Mouse (Mus musculus) retina, adult 2 months (tissue): ENCODE results near the gene Nagpa.
"Not testable (repeated sequence)": the region's sequence is repeated elsewhere in the genome, so short reads cannot be mapped to it uniquely, and the experiment has no call there.

Experiments used
- DNase-seq: peaks from one replicate; pipeline ENCODE4 v3.0.0-alpha.2; 2012; ENCODE audit warnings: low read depth, low spot score

The Nagpa gene

GRCm38 (mm10) chr16:5203668-5204433, at the start of gene Nagpa:
Gene Nagpa (minus strand): TSS chr16:5204012.
- peak; percentile 85 for DNase-seq

- DNase-seq: no peak
These were observed 48.4 kb upstream of the Nagpa start for GRCm38 (mm10) chr16:5252260-5252659.

GRCm38 (mm10) chr16:5250891-5251290, 47.1 kb upstream of the Nagpa start:
- DNase-seq: no peak

GRCm38 (mm10) chr16:5244411-5244810, 40.6 kb upstream of the Nagpa start:
- no peak for DNase-seq

- DNase-seq: no peak
These were observed 39.1 kb upstream of the Nagpa start for GRCm38 (mm10) chr16:5242882-5243281.

GRCm38 (mm10) chr16:5242355-5242754, 38.5 kb upstream of the Nagpa start:
- no peak for DNase-seq

- peak; percentile 84 for DNase-seq
These were observed 29.9 kb upstream of the Nagpa start, which contains the start of gene Alg1 for GRCm38 (mm10) chr16:5233418-5234313. Gene Alg1 (plus strand): TSS chr16:5233621.

- DNase-seq: no peak
These were observed 29.2 kb upstream of the Nagpa start for GRCm38 (mm10) chr16:5232982-5233381.

- not testable (repeated sequence) for DNase-seq
These were observed 24.3 kb upstream of the Nagpa start for GRCm38 (mm10) chr16:5228103-5228502.

GRCm38 (mm10) chr16:5227501-5227900, 23.7 kb upstream of the Nagpa start:
- DNase-seq: not testable (repeated sequence)

- DNase-seq: not testable (repeated sequence)
These were observed 22.7 kb upstream of the Nagpa start for GRCm38 (mm10) chr16:5226534-5226933.

- no peak for DNase-seq
These were observed 18.3 kb upstream of the Nagpa start, which contains the start of gene AU021092 for GRCm38 (mm10) chr16:5222140-5222539. Gene AU021092 (minus strand): TSS chr16:5222299.

- DNase-seq: no peak
These were observed 17.6 kb upstream of the Nagpa start for GRCm38 (mm10) chr16:5221403-5221802.

GRCm38 (mm10) chr16:5217341-5218133, 13.7 kb upstream of the Nagpa start:
- no peak for DNase-seq

- no peak for DNase-seq
These were observed 12.9 kb upstream of the Nagpa start for GRCm38 (mm10) chr16:5216686-5217085.

- no peak for DNase-seq
These were observed 10.3 kb upstream of the Nagpa start for GRCm38 (mm10) chr16:5214126-5214525.

GRCm38 (mm10) chr16:5212150-5212549, 8.3 kb upstream of the Nagpa start:
- DNase-seq: no peak

- DNase-seq: no peak
These were observed 6.6 kb upstream of the Nagpa start for GRCm38 (mm10) chr16:5210365-5210764.

GRCm38 (mm10) chr16:5206051-5206450, 2.2 kb upstream of the Nagpa start:
- DNase-seq: no peak

- no peak for DNase-seq
These were observed 1.7 kb upstream of the Nagpa start for GRCm38 (mm10) chr16:5205431-5205970.

- no peak for DNase-seq
These were observed 612 bp downstream of the Nagpa start for GRCm38 (mm10) chr16:5203200-5203599.
